Mouse (Mus musculus) E14TG2a.4 (cell line): ENCODE results near the gene Clpsl2.

Experiments
- H3K27me3 ChIP-seq: 2 replicates; pipeline ENCODE4 v1.6.1; 2014; ENCODE audit warnings: low read length, control low read depth; ENCODE audit not compliant: insufficient read depth
- H3K36me3 ChIP-seq: 2 replicates; pipeline ENCODE4 v1.6.1; 2014; ENCODE audit warnings: low read length, control low read depth; ENCODE audit not compliant: insufficient read depth
- H3K4me1 ChIP-seq: replicated peaks from 2 replicates; pipeline ENCODE4 v1.6.1; 2014; ENCODE audit warnings: low read depth, low read length, control low read depth
- H3K4me3 ChIP-seq: replicated peaks from 2 replicates; pipeline ENCODE4 v1.5.1; 2014; ENCODE audit warnings: mild to moderate bottlenecking, low read length
- H3K9me3 ChIP-seq: 2 replicates; pipeline ENCODE4 v1.6.1; 2014; ENCODE audit warnings: low read length, control low read depth
- CTCF ChIP-seq: conservative IDR thresholded peaks from 2 replicates; pipeline ENCODE4 v1.5.1; 2014; ENCODE audit warnings: low read length
- NANOG ChIP-seq: IDR thresholded peaks from 2 replicates; pipeline ENCODE4 v1.6.1; 2014; ENCODE audit warnings: borderline replicate concordance, low read length, mixed read lengths
- POU5F1 ChIP-seq: IDR thresholded peaks from 2 replicates; pipeline ENCODE4 v1.6.1; 2014; ENCODE audit warnings: low read length, borderline replicate concordance

Gene Clpsl2

GRCm38 (mm10) chr17:28575244-28576125, 26.3 kb downstream of the Clpsl2 start, which contains the start of gene Lhfpl5:
Gene Lhfpl5, plus strand, starts transcription at chr17:28575641.
- Histone ChIP-seq H3K36me3 (no peaks in the 10 kb centered on the region), H3K4me1 (peaks cover 61% of the 10 kb centered on the region), H3K9me3 (no peaks in the 10 kb centered on the region), H3K27me3 (peaks cover 17% of the 10 kb centered on the region), H3K4me3 (peak within 1 kb of the TSS; percentile 75)
- TF ChIP-seq CTCF (no peak), POU5F1 (no peak), NANOG (no peak)

GRCm38 (mm10) chr17:28580396-28580795, 31.2 kb downstream of the Clpsl2 start:
- Histone ChIP-seq H3K9me3 (no peaks in the 10 kb centered on the region), H3K36me3 (no peaks in the 10 kb centered on the region), H3K4me1 (peaks cover 73% of the 10 kb centered on the region), H3K4me3 (no peak overlapping the region), H3K27me3 (peaks cover 17% of the 10 kb centered on the region)
- TF ChIP-seq NANOG (no peak; the same call in 1 of the 2 replicates), POU5F1 (no peak), CTCF (no peak)

DNA sequence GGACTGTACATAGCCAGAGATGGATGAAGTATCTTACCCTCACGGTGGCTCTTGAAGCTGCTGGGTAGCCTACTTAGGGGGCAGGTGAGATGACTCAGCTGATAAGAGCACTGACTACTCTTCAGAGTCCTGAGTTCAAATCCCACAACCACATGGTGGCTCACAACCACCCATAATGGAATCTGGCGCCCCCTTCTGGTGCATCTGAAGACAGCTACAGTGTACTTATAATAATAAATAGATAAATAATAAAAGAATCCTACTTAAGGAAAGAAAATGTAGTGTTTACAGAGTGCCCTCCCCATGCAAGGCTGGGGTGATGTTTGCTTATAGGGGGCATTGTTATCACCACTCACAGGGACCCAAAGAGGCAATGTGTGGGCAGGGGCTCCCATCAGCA, 31.8 kb downstream of the Clpsl2 start:
- Histone ChIP-seq H3K27me3 (peaks cover 12% of the 10 kb centered on the region), H3K36me3 (peaks cover 6% of the 10 kb centered on the region), H3K4me3 (no peak overlapping the region), H3K9me3 (no peaks in the 10 kb centered on the region), H3K4me1 (peaks cover 75% of the 10 kb centered on the region)
- no peak for TF ChIP-seq POU5F1
- peak; percentile 58 for TF ChIP-seq CTCF

- Histone ChIP-seq H3K36me3 (peaks cover 54% of the 10 kb centered on the region), H3K4me3 (no peak overlapping the region), H3K27me3 (no peaks in the 10 kb centered on the region), H3K9me3 (no peaks in the 10 kb centered on the region), H3K4me1 (peaks cover 97% of the 10 kb centered on the region)
- no peak for TF ChIP-seq CTCF
Measured at GRCm38 (mm10) chr17:28586509-28586908, 37.3 kb downstream of the Clpsl2 start.

GRCm38 (mm10) chr17:28588591-28588990, 39.4 kb downstream of the Clpsl2 start:
- no peak overlapping the region for H3K4me3 ChIP-seq
- peaks cover 98% of the 10 kb centered on the region for H3K4me1 ChIP-seq
- no peaks in the 10 kb centered on the region for H3K9me3 ChIP-seq
- H3K36me3 ChIP-seq, result peaks cover 75% of the 10 kb centered on the region
- H3K27me3 ChIP-seq, result no peaks in the 10 kb centered on the region
- no peak for TF ChIP-seq NANOG
- TF ChIP-seq CTCF, result no peak
- no peak for TF ChIP-seq POU5F1

GRCm38 (mm10) chr17:28590596-28590995, 41.4 kb downstream of the Clpsl2 start:
- Histone ChIP-seq H3K4me3 (0 out of 2 replicates have a peak overlapping the region, but pooled peaks have one; percentile 5), H3K4me1 (peaks cover 98% of the 10 kb centered on the region), H3K9me3 (no peaks in the 10 kb centered on the region), H3K27me3 (no peaks in the 10 kb centered on the region), H3K36me3 (peaks cover 85% of the 10 kb centered on the region)
- TF ChIP-seq POU5F1, result no peak
- no peak for TF ChIP-seq CTCF
- no peak for TF ChIP-seq NANOG

GRCm38 (mm10) chr17:28591476-28591875, 42.3 kb downstream of the Clpsl2 start:
- H3K4me1 ChIP-seq, result peaks cover 96% of the 10 kb centered on the region

DNA sequence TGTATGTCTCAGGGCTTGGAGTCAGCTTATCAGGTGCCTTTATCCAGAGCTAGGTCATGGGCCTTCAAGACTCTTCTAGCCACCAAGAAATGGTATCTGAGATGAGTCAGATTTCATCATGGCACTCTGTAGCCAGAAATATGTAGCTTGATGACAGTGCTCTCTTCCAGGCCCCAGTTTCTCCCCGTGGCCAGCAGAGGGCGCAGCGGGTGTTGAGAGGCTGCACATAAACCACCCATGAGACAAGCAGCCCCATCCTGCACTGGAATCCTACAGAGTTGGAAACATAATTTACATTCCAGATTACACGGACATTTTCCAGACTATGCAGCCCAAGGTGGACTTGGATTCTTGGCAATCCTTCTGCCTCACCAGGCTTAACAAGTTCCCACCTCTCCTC, 43.8 kb downstream of the Clpsl2 start:
- Histone ChIP-seq H3K27me3 (no peaks in the 10 kb centered on the region), H3K36me3 (peaks cover 89% of the 10 kb centered on the region), H3K4me1 (peaks cover 87% of the 10 kb centered on the region), H3K4me3 (0 out of 2 replicates have a peak overlapping the region, but pooled peaks have one; percentile 27), H3K9me3 (no peaks in the 10 kb centered on the region)
- TF ChIP-seq POU5F1, result no peak
- peak; percentile 98 for TF ChIP-seq CTCF
- TF ChIP-seq NANOG, result no peak

More at GRCm38 (mm10) chr17:28591476-28591875, 42.3 kb downstream of the Clpsl2 start:
- Histone ChIP-seq H3K4me3 (peak overlapping the region; percentile 37; the same call in 1 of the 2 replicates), H3K27me3 (no peaks in the 10 kb centered on the region), H3K36me3 (peaks cover 88% of the 10 kb centered on the region), H3K9me3 (no peaks in the 10 kb centered on the region)
- no peak for TF ChIP-seq POU5F1
- TF ChIP-seq CTCF, result no peak
- TF ChIP-seq NANOG, result no peak

DNA sequence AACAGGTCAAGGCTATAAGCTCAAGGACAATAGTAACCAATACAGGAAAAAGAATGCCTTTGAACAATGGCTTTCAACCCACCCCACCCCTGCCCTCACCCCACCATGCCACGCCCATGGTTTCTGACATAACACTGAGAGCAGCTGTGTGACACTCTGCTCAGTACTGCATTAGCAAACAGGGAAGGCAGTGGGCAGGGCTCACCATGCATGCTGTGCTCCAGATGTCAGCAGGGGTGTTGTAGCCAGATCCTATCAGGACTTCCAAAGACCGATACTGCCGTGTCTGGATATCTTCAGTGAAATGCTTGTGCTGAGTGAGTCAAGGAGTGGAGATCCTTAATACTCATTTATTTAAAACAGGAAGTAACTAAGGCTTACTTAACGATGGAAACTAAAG, 44.8 kb downstream of the Clpsl2 start:
- H3K4me3 ChIP-seq, result 0 out of 2 replicates have a peak overlapping the region, but pooled peaks have one; percentile 27
- H3K9me3 ChIP-seq, result no peaks in the 10 kb centered on the region
- H3K4me1 ChIP-seq, result peaks cover 82% of the 10 kb centered on the region
- TF ChIP-seq CTCF, result no peak
- no peak for TF ChIP-seq NANOG
- TF ChIP-seq POU5F1, result no peak
- H3K27me3 ChIP-seq, result no peaks in the 10 kb centered on the region
- H3K36me3 ChIP-seq, result peaks cover 87% of the 10 kb centered on the region
